Mouse (Mus musculus) central nervous system, embryonic 11.5 days (tissue): Measurements from ENCODE around the gene Abhd16a. TPM values are rescaled to one million over a fixed set of nuclear protein-coding genes. Genes with fewer than 3 reads are reported as not detected.

Experiments used
- polyA plus RNA-seq: library from polyadenylated mRNA; depleted of rRNA; stranded (reverse); fragments of >200 nt; gene quantifications from 2 replicates; pipeline ENCODE4 v1.2.3, GENCODE M21; 2012; rRNA removed

Gene Abhd16a
- polyA plus RNA-seq, 1 experiment = 39.3 TPM

GRCm38 (mm10) chr17:35134801-35135590, 45.9 kb downstream of the Abhd16a start, which contains the start of gene Bag6:
Bag6 (plus strand) TSS chr17:35135178.

Other genes with a start within 250 kb of the Abhd16a start
- gene Skiv2l, start 239.1 kb upstream of the Abhd16a start, polyA plus RNA-seq = 65.5 and 77.4 TPM in 2 replicates
- 94.0 and 142 TPM in 2 replicates for gene Nelfe, start 238.9 kb upstream of the Abhd16a start, polyA plus RNA-seq
- 1.9 and 6.9 TPM in 2 replicates for gene Cfb, start 226.7 kb upstream of the Abhd16a start, polyA plus RNA-seq
- 73.5 and 98.0 TPM in 2 replicates for gene Zbtb12, start 209.8 kb upstream of the Abhd16a start, polyA plus RNA-seq
- not detected in 2 replicates for gene Gm20547, start 207.2 kb upstream of the Abhd16a start, polyA plus RNA-seq
- 1.6 and 2.2 TPM in 2 replicates for gene C2, start 191.0 kb upstream of the Abhd16a start, polyA plus RNA-seq
- 218 and 222 TPM in 2 replicates for gene Ehmt2, start 190.8 kb upstream of the Abhd16a start, polyA plus RNA-seq
- 0.08 and 0.11 TPM in 2 replicates for gene Slc44a4, start 174.8 kb upstream of the Abhd16a start, polyA plus RNA-seq
- 14.5 and 15.9 TPM in 2 replicates for gene Neu1, start 158.0 kb upstream of the Abhd16a start, polyA plus RNA-seq
- 3.0 and 3.4 TPM in 2 replicates for gene Hspa1b, start 130.0 kb upstream of the Abhd16a start, polyA plus RNA-seq
- not detected in 2 replicates for gene Gm20481, start 119.4 kb upstream of the Abhd16a start, polyA plus RNA-seq
- 1.4 and 2.2 TPM in 2 replicates for gene Hspa1a, start 117.1 kb upstream of the Abhd16a start, polyA plus RNA-seq
- 0.22 and 0.31 TPM in 2 replicates for gene Hspa1l, start 116.6 kb upstream of the Abhd16a start, polyA plus RNA-seq
- gene Lsm2, start 107.4 kb upstream of the Abhd16a start, polyA plus RNA-seq = 98.3 and 206 TPM in 2 replicates
- 127 and 135 TPM in 2 replicates for gene Vars, start 88.3 kb upstream of the Abhd16a start, polyA plus RNA-seq
- 0.60 and 0.76 TPM in 2 replicates for gene Vwa7, start 72.7 kb upstream of the Abhd16a start, polyA plus RNA-seq
- gene Sapcd1, start 61.2 kb upstream of the Abhd16a start, polyA plus RNA-seq = 6.4 and 8.8 TPM in 2 replicates
- 6.7 and 11.0 TPM in 2 replicates for gene Msh5, start 42.5 kb upstream of the Abhd16a start, polyA plus RNA-seq
- gene Clic1, start 39.3 kb upstream of the Abhd16a start, polyA plus RNA-seq = 122 and 142 TPM in 2 replicates
- 392 and 957 TPM in 2 replicates for gene Ddah2, start 30.2 kb upstream of the Abhd16a start, polyA plus RNA-seq
- 0.19 and 0.28 TPM in 2 replicates for gene Ly6g6c, start 23.9 kb upstream of the Abhd16a start, polyA plus RNA-seq
- gene Mpig6b, start 23.1 kb upstream of the Abhd16a start, polyA plus RNA-seq = 0.67 and 0.88 TPM in 2 replicates
- 0.18 and 0.29 TPM in 2 replicates for gene Ly6g6e, start 12.4 kb upstream of the Abhd16a start, polyA plus RNA-seq
- gene Ly6g6d, start 11.2 kb upstream of the Abhd16a start, polyA plus RNA-seq = 2.5 and 3.0 TPM in 2 replicates
- 0.83 and 1.1 TPM in 2 replicates for gene Ly6g6f, start 3.7 kb upstream of the Abhd16a start, polyA plus RNA-seq
- not detected in 2 replicates for gene Ly6g5c, start 19.0 kb downstream of the Abhd16a start, polyA plus RNA-seq
- gene Ly6g5b, start 26.2 kb downstream of the Abhd16a start, polyA plus RNA-seq = 1.1 and 2.1 TPM in 2 replicates
- 19.6 and 31.0 TPM in 2 replicates for gene Gpank1, start 32.2 kb downstream of the Abhd16a start, polyA plus RNA-seq
- gene Csnk2b, start 32.8 kb downstream of the Abhd16a start, polyA plus RNA-seq = 156 and 178 TPM in 2 replicates
- gene D17H6S53E, start 37.1 kb downstream of the Abhd16a start, polyA plus RNA-seq = 5.3 and 13.0 TPM in 2 replicates
- gene Apom, start 42.8 kb downstream of the Abhd16a start, polyA plus RNA-seq = 10.2 and 22.4 TPM in 2 replicates
- 201 and 247 TPM in 2 replicates for gene Bag6, start 45.9 kb downstream of the Abhd16a start, polyA plus RNA-seq
- gene Prrc2a, start 75.6 kb downstream of the Abhd16a start, polyA plus RNA-seq = 320 and 416 TPM in 2 replicates
- gene Aif1, start 86.8 kb downstream of the Abhd16a start, polyA plus RNA-seq = 3.3 and 4.8 TPM in 2 replicates
- gene Lst1, start 99.2 kb downstream of the Abhd16a start, polyA plus RNA-seq = 7.8 and 12.4 TPM in 2 replicates
- 0.25 and 0.34 TPM in 2 replicates for gene Ltb, start 105.2 kb downstream of the Abhd16a start, polyA plus RNA-seq
- 0.07 and 0.09 TPM in 2 replicates for gene Tnf, start 112.7 kb downstream of the Abhd16a start, polyA plus RNA-seq
- gene Lta, start 116.1 kb downstream of the Abhd16a start, polyA plus RNA-seq = 0.04 and 0.07 TPM in 2 replicates
- not detected in 2 replicates for gene Gm16181, start 131.6 kb downstream of the Abhd16a start, polyA plus RNA-seq
- gene Atp6v1g2, start 144.4 kb downstream of the Abhd16a start, polyA plus RNA-seq = 17.3 and 17.7 TPM in 2 replicates
- gene Nfkbil1, start 146.5 kb downstream of the Abhd16a start, polyA plus RNA-seq = 12.8 and 19.3 TPM in 2 replicates
- 967 and 1,050 TPM in 2 replicates for gene Ddx39b, start 152.5 kb downstream of the Abhd16a start, polyA plus RNA-seq
- 19.9 and 27.4 TPM in 2 replicates for gene H2-D1, start 173.5 kb downstream of the Abhd16a start, polyA plus RNA-seq
- 0.04 and 0.06 TPM in 2 replicates for gene H2-Q1, start 231.1 kb downstream of the Abhd16a start, polyA plus RNA-seq